Mouse (Mus musculus) spleen, postnatal 10 days (tissue): ENCODE measurements at regions not wholly inside any gene's neighbourhood (a gene's known extent, or its start where the extent isn't known, plus 50 kb on each side); places are given as distances from the start of the nearest gene placed in this dataset.
A peak's percentile ranks its signal among the peaks of the same experiment; 100 is the strongest.

Source experiments
- DNase-seq, 2 experiments: peaks; one replicate each; pipeline ENCODE4 v3.0.0; 2021 to 2022; ENCODE audit warnings: low spot score in 2 of 2

- DNase-seq = peak in 1 of 2 experiments; percentile 71
These were observed 107.8 kb upstream of the Man2a1 start for GRCm38 (mm10) chr17:64492614-64493269.

DNA sequence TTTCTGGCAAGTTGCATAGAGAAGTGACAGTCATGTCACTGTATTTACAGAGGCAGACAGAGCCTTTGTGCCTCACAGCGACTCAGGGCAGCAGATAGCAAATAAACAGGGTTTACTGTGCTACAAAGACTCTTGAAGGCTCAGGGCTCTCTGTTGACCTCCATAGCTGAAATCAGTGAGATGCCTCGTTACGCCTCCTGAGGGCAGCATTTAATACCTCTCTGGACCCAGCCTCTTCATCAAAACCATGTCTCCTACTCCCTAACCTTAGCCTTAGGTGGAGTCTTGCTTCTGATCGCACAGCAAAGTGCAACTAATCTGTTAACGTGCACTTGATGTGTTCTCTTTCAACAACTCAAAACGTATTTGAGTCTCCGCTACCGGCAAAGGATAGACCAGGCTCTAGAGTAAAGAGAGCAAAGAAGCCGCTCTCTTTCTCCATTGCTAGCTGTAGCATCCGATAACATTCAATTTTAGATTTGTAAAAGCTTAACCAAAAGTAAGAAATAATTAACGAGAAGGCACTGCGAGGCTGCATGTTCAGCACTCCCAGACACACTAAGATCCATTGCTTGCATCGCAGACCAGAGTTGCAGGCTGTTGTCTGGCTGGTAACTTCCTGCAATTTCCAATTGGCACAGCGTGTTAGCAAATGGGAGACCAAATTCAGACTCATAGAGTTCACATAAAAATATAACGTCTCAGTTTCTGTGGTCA, 101.1 kb upstream of the Man2a1 start:
- peak in 1 of 2 experiments; percentile 54 for DNase-seq

DNA sequence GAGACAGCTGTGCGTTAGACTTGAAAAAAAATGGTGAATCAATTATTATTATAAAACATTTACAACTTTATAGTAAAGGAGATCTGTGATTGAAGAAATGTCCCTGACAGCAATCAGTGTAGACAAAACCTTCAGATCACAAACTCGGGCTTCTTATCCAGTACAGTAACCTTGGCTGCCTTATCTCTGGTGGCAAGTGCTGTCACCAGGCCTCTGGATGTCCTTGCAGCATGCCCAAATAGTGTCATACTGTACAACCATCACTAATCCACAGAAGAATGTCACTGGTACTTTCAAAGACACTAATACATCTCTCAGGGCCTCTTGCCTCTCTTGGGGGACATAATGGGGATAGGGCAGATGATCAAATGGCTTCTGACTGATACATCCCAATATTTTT, 98.2 kb upstream of the Man2a1 start:
- DNase-seq = no peak

- no peak for DNase-seq
These were observed 94.6 kb upstream of the Man2a1 start for GRCm38 (mm10) chr17:64505956-64506355.

- DNase-seq = no peak
These were observed 89.3 kb upstream of the Man2a1 start for GRCm38 (mm10) chr17:64511139-64511779.

GRCm38 (mm10) chr17:64522213-64522612, 78.3 kb upstream of the Man2a1 start:
- DNase-seq = no peak

DNA sequence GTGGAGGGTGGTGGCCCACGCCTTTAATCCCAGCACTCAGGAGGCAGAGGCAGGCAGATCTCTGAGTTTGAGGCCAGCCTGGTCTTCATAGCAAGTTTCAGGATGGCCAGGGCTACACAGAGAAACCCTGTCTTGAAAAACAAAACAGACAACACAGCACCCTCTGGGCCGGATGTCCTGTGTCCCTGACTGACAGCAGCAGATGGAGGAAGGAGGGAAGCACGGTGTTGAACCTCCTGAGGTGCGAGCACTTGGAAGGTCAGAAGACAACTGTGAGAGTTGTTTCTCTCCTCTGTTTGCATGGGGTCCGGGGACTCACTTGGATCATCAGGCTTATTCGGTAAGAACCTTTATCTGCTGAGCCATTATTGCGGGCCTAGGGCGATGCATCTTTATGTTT, 76.6 kb upstream of the Man2a1 start:
- DNase-seq = no peak

GRCm38 (mm10) chr17:64527817-64528216, 72.7 kb upstream of the Man2a1 start:
- no peak for DNase-seq

DNA sequence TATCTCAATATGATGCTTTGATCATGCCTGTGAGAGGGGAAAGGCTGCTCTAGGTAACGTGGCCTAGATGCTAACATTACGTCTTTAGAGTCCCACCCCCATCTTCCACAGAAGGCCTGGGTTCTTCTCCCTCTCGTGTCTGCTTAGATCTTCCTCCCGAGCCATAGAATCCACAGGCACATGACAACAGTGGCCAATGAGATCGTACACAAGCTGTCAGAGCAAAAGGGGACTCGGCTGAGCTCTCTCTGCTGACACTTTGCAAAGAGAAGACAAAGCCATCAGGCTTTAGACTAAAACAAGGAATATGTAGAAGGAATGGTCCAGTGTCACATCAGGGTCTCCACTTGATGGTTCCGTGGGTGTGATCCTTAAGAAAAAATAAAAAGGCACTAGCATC, 72.1 kb upstream of the Man2a1 start:
- no peak for DNase-seq

DNA sequence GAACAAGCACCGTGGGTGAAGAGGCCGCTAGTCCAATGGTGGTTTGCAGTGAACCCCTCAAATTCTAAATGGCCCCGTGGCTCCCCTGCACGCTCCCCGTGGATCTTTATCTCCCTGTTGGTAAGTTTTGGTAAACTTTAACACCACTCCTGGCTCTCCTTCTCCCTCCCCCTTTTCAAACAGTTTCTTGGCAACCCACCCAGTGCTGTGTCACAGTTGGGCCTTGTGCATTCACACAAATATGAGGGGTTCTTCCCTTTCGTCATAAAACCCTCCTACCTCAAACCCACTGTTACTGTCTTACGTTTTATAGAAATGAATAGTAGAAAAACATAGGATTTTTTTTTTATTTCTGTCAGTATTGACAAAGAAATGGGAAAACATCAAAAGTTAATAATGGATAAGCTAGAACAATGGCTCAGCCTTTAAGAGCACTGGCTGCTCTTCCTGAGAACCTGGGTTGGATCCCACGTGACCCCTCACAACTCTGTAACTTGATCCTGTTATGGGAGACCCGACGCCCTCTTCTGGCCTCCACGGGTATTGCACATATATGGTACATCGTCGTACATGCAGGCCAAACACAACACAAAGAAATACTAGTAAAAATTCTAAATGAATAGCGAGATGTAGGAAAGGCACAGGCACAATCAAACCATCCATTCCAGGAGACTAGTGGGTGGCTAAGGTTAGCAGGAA, 71.1 kb upstream of the Man2a1 start:
- DNase-seq = no peak

DNA sequence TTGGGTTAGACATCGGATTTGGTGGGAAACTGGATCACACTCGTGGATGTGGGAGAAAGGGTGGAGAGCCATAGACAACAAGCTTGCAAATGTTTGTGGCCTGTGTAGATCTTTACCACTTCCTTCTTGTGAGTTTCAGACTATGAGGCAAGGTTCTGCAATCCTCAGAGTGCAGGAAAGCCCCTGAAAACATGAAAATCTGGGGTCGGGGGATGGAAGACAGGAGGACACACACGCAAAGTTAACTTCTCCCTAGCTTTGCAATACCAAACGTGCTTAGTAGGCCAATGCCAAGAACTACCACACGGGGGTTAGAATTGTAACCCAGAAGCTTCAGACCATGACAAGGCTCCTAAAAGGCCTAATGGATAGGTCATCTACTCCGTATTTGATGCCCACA, 69.4 kb upstream of the Man2a1 start:
- DNase-seq = peak in 1 of 2 experiments; percentile 22

- DNase-seq = no peak
These were observed 66.2 kb upstream of the Man2a1 start for GRCm38 (mm10) chr17:64534323-64534722.

DNA sequence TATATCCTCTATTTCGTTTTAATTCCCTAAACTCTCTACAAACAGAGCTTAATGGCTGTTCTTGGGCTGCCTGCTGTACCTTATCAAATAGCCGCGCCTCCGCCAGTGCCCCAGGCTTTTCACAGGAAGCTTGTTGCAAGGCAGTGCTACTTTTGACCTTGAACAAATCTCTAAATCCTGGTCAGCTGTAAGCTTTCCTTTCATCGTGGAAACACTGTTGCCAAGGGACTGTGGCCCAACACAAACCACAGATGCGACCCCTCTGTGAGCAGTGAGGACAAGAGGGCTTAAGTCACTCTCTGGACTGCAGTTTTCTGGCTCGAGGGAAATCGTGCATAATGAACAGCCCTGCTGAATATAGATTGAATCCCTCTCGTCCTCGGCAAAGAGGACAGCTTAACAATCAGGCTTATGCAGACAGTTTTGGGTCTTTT, 62.0 kb upstream of the Man2a1 start:
- no peak for DNase-seq

DNA sequence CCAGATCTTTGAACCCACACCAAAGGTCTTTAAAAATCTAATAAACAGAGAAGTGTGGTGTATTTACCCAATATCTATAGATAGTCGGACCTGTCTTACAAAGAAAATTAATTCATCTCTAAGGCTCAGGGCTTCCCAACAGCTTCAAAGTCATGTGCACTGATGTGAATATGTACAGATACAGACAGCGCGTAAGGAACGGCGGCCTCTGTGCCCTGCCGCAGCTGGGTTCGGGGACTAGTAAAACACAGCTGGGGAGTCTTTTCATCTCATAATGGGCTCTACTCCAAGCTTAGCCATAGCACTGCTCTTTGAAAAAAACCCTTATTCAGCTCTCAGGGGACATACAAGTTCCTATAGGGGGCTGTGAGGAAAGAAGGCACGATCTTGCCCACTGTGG, 60.1 kb upstream of the Man2a1 start:
- no peak for DNase-seq

- no peak for DNase-seq
These were observed 52.0 kb upstream of the Man2a1 start for GRCm38 (mm10) chr17:64548536-64548935.

- no peak for DNase-seq
These were observed 50.5 kb upstream of the Man2a1 start for GRCm38 (mm10) chr17:64550034-64550433.
